Mouse (Mus musculus) urinary bladder, postnatal 25 days (tissue): ENCODE data around the gene Arl4c.

Source experiments
- DNase-seq: peaks from one replicate; pipeline ENCODE4 v3.0.0; 2022; ENCODE audit warnings: low spot score

Gene Arl4c

GRCm38 (mm10) chr1:88701870-88702661, at the start of gene Arl4c:
TSS of gene Arl4c (minus strand) at chr1:88702221.
- peak; percentile 73 for DNase-seq

- no peak for DNase-seq
Measured at GRCm38 (mm10) chr1:88751332-88751731, 49.3 kb upstream of the Arl4c start.

GRCm38 (mm10) chr1:88750576-88750975, 48.6 kb upstream of the Arl4c start:
- no peak for DNase-seq

GRCm38 (mm10) chr1:88750126-88750525, 48.1 kb upstream of the Arl4c start:
- DNase-seq, result peak; percentile 40

GRCm38 (mm10) chr1:88749106-88749505, 47.1 kb upstream of the Arl4c start:
- DNase-seq, result no peak

- peak; percentile 57 for DNase-seq
Measured at GRCm38 (mm10) chr1:88745256-88745655, 43.2 kb upstream of the Arl4c start.

GRCm38 (mm10) chr1:88744261-88744660, 42.2 kb upstream of the Arl4c start:
- no peak for DNase-seq

GRCm38 (mm10) chr1:88742372-88742771, 40.4 kb upstream of the Arl4c start:
- DNase-seq, result peak; percentile 58

- DNase-seq, result no peak
Measured at GRCm38 (mm10) chr1:88739546-88739945, 37.5 kb upstream of the Arl4c start.

- no peak for DNase-seq
Measured at GRCm38 (mm10) chr1:88738931-88739330, 36.9 kb upstream of the Arl4c start.

GRCm38 (mm10) chr1:88729496-88729895, 27.5 kb upstream of the Arl4c start:
- DNase-seq, result no peak

GRCm38 (mm10) chr1:88727369-88727768, 25.3 kb upstream of the Arl4c start:
- DNase-seq, result no peak

- no peak for DNase-seq
Measured at GRCm38 (mm10) chr1:88725716-88726115, 23.7 kb upstream of the Arl4c start.

- DNase-seq, result no peak
Measured at GRCm38 (mm10) chr1:88720626-88721229, 18.7 kb upstream of the Arl4c start.

- no peak for DNase-seq
Measured at GRCm38 (mm10) chr1:88718563-88718962, 16.5 kb upstream of the Arl4c start.

GRCm38 (mm10) chr1:88717736-88718135, 15.7 kb upstream of the Arl4c start:
- no peak for DNase-seq

- DNase-seq, result no peak
Measured at GRCm38 (mm10) chr1:88712011-88712410, 10.0 kb upstream of the Arl4c start.

GRCm38 (mm10) chr1:88708646-88709305, 6.8 kb upstream of the Arl4c start:
- no peak for DNase-seq

GRCm38 (mm10) chr1:88708191-88708590, 6.2 kb upstream of the Arl4c start:
- DNase-seq, result no peak

- no peak for DNase-seq
Measured at GRCm38 (mm10) chr1:88707536-88707935, 5.5 kb upstream of the Arl4c start.

GRCm38 (mm10) chr1:88705799-88706198, 3.8 kb upstream of the Arl4c start:
- DNase-seq, result peak; percentile 94

GRCm38 (mm10) chr1:88705050-88705449, 3.0 kb upstream of the Arl4c start:
- DNase-seq, result no peak
